Mouse (Mus musculus) kidney, embryonic 16.5 days (tissue): ENCODE measurements around the gene Fcnb. TPM values are rescaled to one million over a fixed set of nuclear protein-coding genes. Genes with fewer than 3 reads are reported as not detected.

Source experiments
- ATAC-seq: fragments of 200-750 bp; cut with Nextera tagmentation; 2 replicates; pipeline ENCODE4 v1.8.0; 2017; ENCODE audit warnings: moderate TSS enrichment; ENCODE audit not compliant: low FRiP score, low TSS enrichment
- H3K27ac ChIP-seq: fragments of 300-500 bp; sonication (generic); 2 replicates; pipeline ENCODE4 v1.5.1; 2014; ENCODE audit warnings: low read length
- H3K27me3 ChIP-seq: fragments of 300-500 bp; sonication (generic); 2 replicates; pipeline ENCODE4 v1.6.1; 2014; ENCODE audit warnings: low read length, control low read depth, mixed read lengths; ENCODE audit not compliant: insufficient read depth
- H3K36me3 ChIP-seq: fragments of 300-500 bp; sonication (generic); 2 replicates; pipeline ENCODE4 v1.6.1; 2014; ENCODE audit warnings: low read length, control low read depth, mixed read lengths; ENCODE audit not compliant: insufficient read depth
- H3K4me1 ChIP-seq: fragments of 300-500 bp; sonication (generic); 2 replicates; pipeline ENCODE4 v1.6.1; 2014; ENCODE audit warnings: low read length, control low read depth, mixed read lengths; ENCODE audit not compliant: insufficient read depth
- H3K4me2 ChIP-seq: fragments of 300-500 bp; sonication (generic); replicated peaks from 2 replicates; pipeline ENCODE4 v1.6.1; 2014; ENCODE audit warnings: low read depth, low read length
- H3K4me3 ChIP-seq: fragments of 300-500 bp; sonication (generic); 2 replicates; pipeline ENCODE4 v1.5.1; 2014; ENCODE audit warnings: mild to moderate bottlenecking, low read length
- H3K9ac ChIP-seq: fragments of 300-500 bp; sonication (generic); replicated peaks from 2 replicates; pipeline ENCODE4 v1.6.1; 2014; ENCODE audit warnings: low read length
- H3K9me3 ChIP-seq: fragments of 300-500 bp; sonication (generic); 2 replicates; pipeline ENCODE4 v1.6.1; 2016; ENCODE audit warnings: low read length, control low read depth
- WGBS: fragments of 180-500 bp; shearing (Covaris S2); extraction: QIAGEN DNeasy Blood & Tissue Kit; methylation state at CpG from one replicate; pipeline ENCODE4 v1.1.7; 2014; 5-methylcytosine and 5-hydroxymethylcytosine counted together
- polyA plus RNA-seq: library from polyadenylated mRNA; unstranded; fragments of >200 nt; fragmentation: Nextera tagmentation; extraction: Ambion mirVana; gene quantifications from 2 replicates; pipeline ENCODE4 v1.2.1, GENCODE M21; 2015

The Fcnb gene
- polyA plus RNA-seq, 1 experiment from 2014 or later: 0.40 TPM

DNA sequence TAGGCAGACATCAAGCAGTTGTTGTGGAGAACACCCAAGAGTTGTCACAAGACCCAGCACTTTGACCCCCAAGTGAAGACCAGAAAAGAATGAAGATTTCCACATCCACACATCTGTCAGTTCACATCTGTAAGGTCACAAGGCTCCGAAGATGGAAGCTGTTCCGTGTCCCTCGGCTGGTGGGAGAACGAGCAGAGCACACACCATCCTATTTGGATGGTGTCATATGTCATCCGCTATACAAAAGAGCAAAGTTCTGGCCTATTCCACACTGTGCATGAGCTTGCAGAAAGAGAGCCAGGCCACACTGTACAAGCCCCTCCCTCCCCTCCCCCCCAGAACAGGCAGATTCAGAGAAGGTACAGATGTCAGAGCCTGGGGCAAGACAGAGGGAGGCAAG lies 4.4 kb upstream of the Fcnb start:
- 42% methylated on average over 5 of the region's 5 CpGs for WGBS
- Histone ChIP-seq H3K9ac (no peak overlapping the region), H3K9me3 (no peaks in the 10 kb centered on the region), H3K27ac (no peak overlapping the region), H3K27me3 (no peaks in the 10 kb centered on the region), H3K36me3 (no peaks in the 10 kb centered on the region), H3K4me2 (no peak overlapping the region), H3K4me3 (no peak overlapping the region), H3K4me1 (no peaks in the 10 kb centered on the region)
- ATAC-seq: no peak

DNA sequence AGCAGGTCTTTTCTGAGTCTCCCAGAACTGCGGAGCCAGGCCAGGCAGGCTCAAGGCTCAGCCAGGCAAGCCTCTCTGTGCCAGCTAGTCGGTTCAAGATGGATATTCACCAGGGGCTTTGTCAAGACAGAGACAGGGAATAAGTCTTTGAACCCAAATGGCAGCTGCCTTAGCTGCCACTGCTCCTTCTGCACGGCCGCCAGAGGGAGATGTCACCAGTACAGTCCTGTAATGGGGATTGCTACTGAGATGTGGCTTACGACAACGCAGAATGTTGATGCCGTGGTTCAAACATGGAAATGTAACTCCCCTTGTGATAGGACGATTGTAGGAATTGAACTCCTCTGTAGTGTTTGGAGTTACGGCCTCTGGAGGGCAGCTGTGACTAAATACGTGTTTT lies 1.4 kb upstream of the Fcnb start:
- WGBS: 80% methylated on average over 10 of the region's 10 CpGs

DNA sequence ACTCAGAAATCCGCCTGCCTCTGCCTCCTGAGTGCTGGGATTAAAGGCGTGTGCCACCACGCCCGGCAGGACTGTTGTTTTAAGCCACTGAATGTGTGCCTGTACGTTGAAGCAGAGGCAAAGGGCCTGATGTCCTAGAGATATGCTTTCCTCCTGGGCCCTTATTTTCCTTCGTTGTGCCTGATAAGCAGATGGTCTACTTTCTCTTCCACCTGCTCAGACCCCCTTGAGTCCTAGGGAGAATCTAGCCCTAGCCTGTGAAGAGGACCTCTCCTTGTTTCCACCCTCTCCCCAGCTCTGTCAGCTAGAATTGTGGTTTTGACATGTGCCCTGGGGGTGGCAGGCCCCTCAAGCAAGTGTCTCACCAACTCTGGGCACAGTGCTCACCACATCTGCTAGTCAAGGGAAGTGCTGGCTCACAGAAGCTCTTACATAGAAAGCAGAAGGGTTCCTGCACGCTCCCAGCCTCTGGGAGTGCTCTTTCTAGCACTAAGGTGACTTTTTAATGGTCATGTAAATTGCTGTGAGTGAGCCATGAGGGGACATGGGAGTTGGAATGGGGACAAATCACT lies 9.0 kb downstream of the Fcnb start:
- Histone ChIP-seq H3K4me1 (no peaks in the 10 kb centered on the region), H3K4me3 (no peak overlapping the region), H3K36me3 (no peaks in the 10 kb centered on the region), H3K4me2 (no peak overlapping the region), H3K27ac (no peak overlapping the region), H3K9me3 (no peaks in the 10 kb centered on the region), H3K27me3 (no peaks in the 10 kb centered on the region), H3K9ac (no peak overlapping the region)
- no peak for ATAC-seq
- WGBS: 73% methylated on average over 7 of the region's 7 CpGs

More for the DNA sequence above, 1.4 kb upstream of the Fcnb start:
- Histone ChIP-seq H3K4me1 (no peaks in the 10 kb centered on the region), H3K27ac (no peak overlapping the region), H3K9me3 (no peaks in the 10 kb centered on the region), H3K4me3 (no peak overlapping the region), H3K27me3 (no peaks in the 10 kb centered on the region), H3K9ac (no peak overlapping the region), H3K36me3 (no peaks in the 10 kb centered on the region), H3K4me2 (no peak overlapping the region)
- no peak for ATAC-seq

DNA sequence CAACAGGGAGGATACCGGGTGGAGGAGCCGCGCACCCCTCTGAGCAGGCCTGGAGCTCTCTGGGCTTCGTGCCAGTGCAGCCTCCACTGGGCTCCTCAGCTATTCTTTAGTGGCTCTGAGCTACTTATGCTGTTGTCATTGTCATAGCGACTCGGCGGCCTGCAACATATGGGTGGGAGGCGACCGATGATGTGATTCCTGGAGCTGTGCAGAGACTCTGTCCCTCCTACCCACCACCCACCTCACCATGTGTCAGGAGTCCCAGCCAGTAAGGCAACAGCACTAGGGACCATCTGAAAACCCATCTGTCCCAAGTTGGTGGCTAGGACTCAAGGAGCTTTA lies 16.2 kb downstream of the Fcnb start:
- Histone ChIP-seq H3K4me2 (no peak overlapping the region), H3K4me1 (no peaks in the 10 kb centered on the region), H3K27ac (no peak overlapping the region), H3K9me3 (no peaks in the 10 kb centered on the region), H3K36me3 (no peaks in the 10 kb centered on the region), H3K9ac (no peak overlapping the region), H3K27me3 (no peaks in the 10 kb centered on the region), H3K4me3 (no peak overlapping the region)
- ATAC-seq: no peak
- WGBS: 79% methylated on average over 9 of the region's 9 CpGs

DNA sequence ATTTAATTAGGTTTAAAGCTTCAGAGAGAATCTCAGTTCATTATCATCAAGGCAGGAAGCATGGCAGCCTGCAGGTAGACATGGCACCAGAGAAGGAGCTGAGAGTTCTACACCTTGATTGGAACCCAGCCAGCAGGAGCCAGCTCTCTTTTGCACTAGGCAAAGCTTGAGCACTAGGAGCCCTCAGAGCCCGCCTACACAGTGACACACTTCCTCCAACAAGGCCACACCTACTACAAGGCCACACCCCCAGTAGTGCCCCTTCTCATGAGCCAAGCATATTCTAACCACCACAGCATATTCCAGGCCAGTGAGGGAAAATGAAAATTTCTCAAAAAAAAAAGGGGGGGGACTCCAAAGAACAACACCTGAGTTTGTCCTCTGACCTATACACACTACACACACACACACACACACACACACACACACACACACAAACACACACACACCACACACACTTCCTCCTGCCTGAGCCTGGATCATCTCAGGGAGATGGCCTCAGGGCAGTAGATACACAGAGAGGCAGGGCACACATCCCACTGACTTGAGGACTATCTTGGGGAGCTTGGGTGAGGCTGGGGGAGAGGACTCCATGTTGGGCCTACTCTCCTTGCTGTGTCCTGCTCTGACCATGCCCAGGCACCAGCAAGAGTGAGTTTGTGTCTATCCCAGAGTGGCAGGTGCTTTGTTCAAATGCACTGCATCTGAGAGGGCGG lies 16.7 kb downstream of the Fcnb start:
- WGBS: 96% methylated on average over 2 of the region's 2 CpGs
- Histone ChIP-seq H3K4me3 (no peak overlapping the region), H3K9me3 (no peaks in the 10 kb centered on the region), H3K36me3 (no peaks in the 10 kb centered on the region), H3K27me3 (no peaks in the 10 kb centered on the region), H3K4me2 (no peak overlapping the region), H3K4me1 (no peaks in the 10 kb centered on the region), H3K9ac (no peak overlapping the region), H3K27ac (no peak overlapping the region)
- no peak for ATAC-seq

DNA sequence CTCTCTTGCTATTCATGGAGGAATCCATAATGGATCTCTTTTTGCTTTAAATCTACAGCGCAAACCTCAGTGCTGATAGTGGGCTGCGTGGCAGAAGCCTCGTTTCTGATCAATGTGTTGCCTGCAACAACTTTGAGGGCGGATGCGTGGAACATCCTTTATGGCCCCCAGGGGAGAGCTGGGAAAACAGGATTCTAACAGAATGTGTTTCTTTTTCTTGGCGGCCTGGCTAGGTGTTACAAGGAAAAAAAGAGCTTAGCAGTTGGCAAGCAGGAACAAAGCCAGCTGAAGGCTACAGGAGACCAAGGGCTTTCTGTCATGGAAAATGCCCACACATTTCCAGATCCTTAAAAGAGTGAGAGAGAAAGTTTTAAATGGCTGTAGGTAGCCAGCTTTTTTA lies 17.5 kb downstream of the Fcnb start:
- no peak overlapping the region for H3K27ac ChIP-seq
- H3K4me2 ChIP-seq: no peak overlapping the region
- no peaks in the 10 kb centered on the region for H3K27me3 ChIP-seq
- no peak overlapping the region for H3K4me3 ChIP-seq
- 40% methylated on average over 6 of the region's 6 CpGs for WGBS
- no peak overlapping the region for H3K9ac ChIP-seq
- no peaks in the 10 kb centered on the region for H3K36me3 ChIP-seq
- no peak for ATAC-seq
- no peaks in the 10 kb centered on the region for H3K4me1 ChIP-seq
- no peaks in the 10 kb centered on the region for H3K9me3 ChIP-seq

DNA sequence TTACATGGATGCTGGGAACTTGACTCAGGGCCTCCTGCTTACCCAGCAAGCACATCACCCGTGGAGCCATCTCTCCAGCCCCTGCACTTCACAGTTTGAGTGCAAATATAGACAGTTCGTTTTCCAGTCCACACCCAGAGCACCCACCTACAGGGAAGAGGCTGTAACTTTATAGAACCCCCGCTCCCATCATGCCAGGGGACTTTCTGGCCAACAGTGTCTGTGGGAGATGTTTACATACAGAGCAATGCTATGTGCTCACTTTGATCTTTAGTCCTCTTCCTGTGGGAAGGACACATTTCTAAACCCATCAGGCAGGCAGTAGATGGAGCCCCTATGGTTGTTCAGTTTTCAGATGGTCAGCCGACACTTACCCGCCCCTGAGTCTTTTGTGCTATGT lies 18.0 kb downstream of the Fcnb start:
- Histone ChIP-seq H3K9ac (no peak overlapping the region), H3K27me3 (no peaks in the 10 kb centered on the region), H3K36me3 (no peaks in the 10 kb centered on the region), H3K9me3 (no peaks in the 10 kb centered on the region), H3K4me2 (no peak overlapping the region), H3K27ac (no peak overlapping the region), H3K4me1 (no peaks in the 10 kb centered on the region), H3K4me3 (no peak overlapping the region)
- ATAC-seq: no peak
- 69% methylated on average over 5 of the region's 5 CpGs for WGBS

DNA sequence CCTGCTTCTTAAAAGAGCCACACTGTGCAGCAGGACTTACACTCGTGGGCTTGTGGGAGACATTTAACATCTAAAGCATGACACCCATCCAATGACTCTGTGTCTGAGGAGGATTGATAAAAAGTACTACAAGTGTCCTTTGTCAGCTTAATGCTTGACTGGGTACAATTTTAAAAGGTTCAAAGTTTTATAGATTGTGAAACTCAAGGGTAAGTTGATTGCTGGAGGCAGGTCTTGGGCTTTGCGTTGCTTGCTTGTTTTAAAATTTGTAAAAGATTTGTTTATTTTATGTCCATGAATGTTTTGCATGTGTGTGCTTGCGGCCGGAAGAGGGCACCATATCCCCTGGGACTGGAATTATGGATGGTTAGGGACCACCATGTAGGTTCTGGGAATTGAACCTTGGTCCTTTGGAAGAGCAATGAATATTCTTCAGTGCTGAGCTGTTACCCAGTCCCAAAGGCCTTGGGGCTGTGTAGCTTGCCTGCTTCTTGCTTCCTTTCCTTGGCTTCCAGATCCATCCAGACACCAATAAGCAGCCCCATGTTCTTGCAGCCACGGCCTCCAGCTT lies 19.5 kb downstream of the Fcnb start:
- WGBS: 90% methylated on average over 5 of the region's 5 CpGs
- no peaks in the 10 kb centered on the region for H3K27me3 ChIP-seq
- no peaks in the 10 kb centered on the region for H3K4me1 ChIP-seq
- H3K4me2 ChIP-seq: no peak overlapping the region
- H3K4me3 ChIP-seq: no peak overlapping the region
- no peak for ATAC-seq
- no peak overlapping the region for H3K9ac ChIP-seq
- no peak overlapping the region for H3K27ac ChIP-seq
- H3K36me3 ChIP-seq: no peaks in the 10 kb centered on the region
- H3K9me3 ChIP-seq: no peaks in the 10 kb centered on the region

DNA sequence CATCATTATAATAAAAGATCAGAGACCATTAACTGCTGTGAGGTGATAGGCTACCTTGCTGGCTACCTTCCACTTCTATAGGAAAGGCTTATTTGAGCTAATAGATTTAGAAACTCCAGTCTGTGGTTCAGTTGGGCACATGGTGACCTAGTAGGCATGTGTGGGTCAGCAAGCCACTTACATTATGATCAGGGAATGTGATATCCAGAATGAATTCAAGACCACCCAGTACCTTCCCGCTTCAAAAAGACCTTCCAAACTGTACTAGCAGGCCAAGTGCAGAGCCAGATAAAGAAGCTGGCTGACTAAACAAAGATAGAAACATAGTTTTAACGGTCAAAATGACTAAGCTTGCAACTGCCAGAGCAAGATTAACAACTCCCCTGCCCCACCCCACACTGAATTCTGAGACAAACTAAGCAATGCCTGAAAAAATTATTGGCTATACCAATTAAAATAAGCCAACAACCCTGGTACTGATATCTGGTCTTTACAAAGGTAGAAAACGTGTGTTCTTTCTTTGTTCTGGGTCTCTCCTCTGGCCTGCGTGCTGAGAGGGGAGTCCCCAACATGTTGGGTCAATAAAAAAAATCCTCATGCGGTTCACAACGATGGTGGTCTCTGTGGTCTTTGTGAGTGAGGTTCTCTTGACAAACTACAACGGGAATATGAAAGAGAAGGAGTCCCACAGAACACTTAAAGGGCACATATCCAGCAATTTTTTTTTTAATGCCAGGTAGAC lies 20.2 kb downstream of the Fcnb start:
- Histone ChIP-seq H3K36me3 (no peaks in the 10 kb centered on the region), H3K27me3 (no peaks in the 10 kb centered on the region), H3K4me3 (no peak overlapping the region), H3K4me2 (no peak overlapping the region), H3K9ac (no peak overlapping the region), H3K4me1 (no peaks in the 10 kb centered on the region), H3K9me3 (no peaks in the 10 kb centered on the region), H3K27ac (no peak overlapping the region)
- ATAC-seq: no peak
- 70% methylated on average over 7 of the region's 7 CpGs for WGBS
